Mouse (Mus musculus) ovary, postnatal 36 days (tissue): ENCODE results near the gene Safb2.

ENCODE experiments used
- DNase-seq: peaks from one replicate; pipeline ENCODE4 v3.0.0; 2022; ENCODE audit warnings: low spot score, mixed read lengths

The Safb2 gene

GRCm38 (mm10) chr17:56522744-56523143 lies 61.6 kb downstream of the Safb2 start:
- DNase-seq, result no peak

GRCm38 (mm10) chr17:56515690-56516410 lies 68.5 kb downstream of the Safb2 start:
- no peak for DNase-seq

- no peak for DNase-seq
These were observed 69.5 kb downstream of the Safb2 start for GRCm38 (mm10) chr17:56514916-56515315.

GRCm38 (mm10) chr17:56514330-56514729 lies 70.1 kb downstream of the Safb2 start:
- no peak for DNase-seq

GRCm38 (mm10) chr17:56512310-56512709 lies 72.1 kb downstream of the Safb2 start, which contains the start of gene Znrf4:
Gene Znrf4 (minus strand): TSS chr17:56512431.
- no peak for DNase-seq

- DNase-seq, result no peak
These were observed 72.7 kb downstream of the Safb2 start for GRCm38 (mm10) chr17:56511707-56512090.

- no peak for DNase-seq
These were observed 73.2 kb downstream of the Safb2 start for GRCm38 (mm10) chr17:56510970-56511706.
